Mouse (Mus musculus) testis, adult 2 months (tissue): ENCODE data around the gene Arhgef11. TPM values are rescaled to one million over a fixed set of nuclear protein-coding genes. Genes with fewer than 3 reads are reported as not detected.

Experiments
- H3K27ac ChIP-seq: fragments of 200-500 bp; 2 replicates; pipeline ENCODE4 v1.5.1; 2012; ENCODE audit warnings: low read depth, low read length; ENCODE audit not compliant: control insufficient read depth, insufficient read depth
- H3K27me3 ChIP-seq: fragments of 200-500 bp; 2 replicates; pipeline ENCODE4 v1.6.1; 2012; ENCODE audit warnings: mild to moderate bottlenecking, low read length, moderate library complexity; ENCODE audit not compliant: control insufficient read depth, insufficient read depth
- H3K36me3 ChIP-seq: fragments of 200-500 bp; 2 replicates; pipeline ENCODE4 v1.6.1; 2012; ENCODE audit warnings: mild to moderate bottlenecking, low read length; ENCODE audit not compliant: control insufficient read depth, insufficient read depth
- H3K4me1 ChIP-seq: fragments of 200-500 bp; 2 replicates; pipeline ENCODE4 v1.6.1; 2012; ENCODE audit warnings: low read length; ENCODE audit not compliant: control insufficient read depth, insufficient read depth
- H3K4me3 ChIP-seq: fragments of 200-500 bp; 2 replicates; pipeline ENCODE4 v1.5.1; 2012; ENCODE audit warnings: low read depth, mild to moderate bottlenecking, low read length, moderate library complexity, mixed read lengths; ENCODE audit not compliant: control insufficient read depth
- CTCF ChIP-seq: fragments of 200-500 bp; IDR thresholded peaks from 2 replicates; pipeline ENCODE4 v1.5.1; 2012; ENCODE audit warnings: low read depth, mild to moderate bottlenecking, inconsistent platforms, low read length, moderate library complexity; ENCODE audit not compliant: control insufficient read depth, insufficient read depth, insufficient replicate concordance
- POLR2A ChIP-seq: fragments of 200-500 bp; IDR thresholded peaks from 2 replicates; pipeline ENCODE4 v1.6.1; 2012; ENCODE audit warnings: low read depth, mild to moderate bottlenecking, inconsistent platforms, low read length, moderate library complexity; ENCODE audit not compliant: control insufficient read depth
- polyA plus RNA-seq: library from polyadenylated mRNA; depleted of rRNA; stranded (reverse); fragments of >200 nt; gene quantifications from 2 replicates; pipeline ENCODE4 v1.2.3, GENCODE M21; 2012

Gene Arhgef11
- polyA plus RNA-seq, 1 experiment: 17.5 TPM

DNA sequence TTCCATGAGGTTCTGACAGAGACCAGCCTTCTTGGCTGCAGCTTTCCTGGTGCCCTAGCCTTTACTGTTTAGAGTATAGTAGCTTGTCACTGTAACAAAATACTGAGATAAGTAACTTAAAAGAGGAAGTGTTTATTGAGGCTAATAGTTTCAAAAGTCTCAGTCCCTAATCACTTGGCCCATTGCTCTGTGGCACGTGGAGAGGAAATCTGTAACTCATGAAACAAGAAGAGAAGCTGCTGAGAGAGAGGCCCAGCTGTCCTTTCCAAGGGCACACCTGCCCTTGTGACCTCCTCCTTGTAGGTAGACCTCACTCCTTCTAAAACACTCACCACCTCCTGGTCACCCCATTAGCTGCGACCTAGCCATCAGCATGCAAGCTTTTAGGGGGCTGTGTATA lies 101.2 kb downstream of the Arhgef11 start:
- Histone ChIP-seq H3K27ac (no peak overlapping the region), H3K4me1 (no peaks in the 10 kb centered on the region), H3K27me3 (no peaks in the 10 kb centered on the region), H3K36me3 (peaks cover 12% of the 10 kb centered on the region), H3K4me3 (no peak overlapping the region)
- TF ChIP-seq CTCF: no peak
- no peak for TF ChIP-seq POLR2A

GRCm38 (mm10) chr3:87724556-87724955 lies 107.2 kb downstream of the Arhgef11 start:
- Histone ChIP-seq H3K36me3 (peaks cover 12% of the 10 kb centered on the region), H3K27me3 (no peaks in the 10 kb centered on the region), H3K4me3 (peak overlapping the region; percentile 77), H3K4me1 (no peaks in the 10 kb centered on the region), H3K27ac (no peak overlapping the region)
- TF ChIP-seq POLR2A (no peak), CTCF (no peak)

- no peak overlapping the region for H3K27ac ChIP-seq
- H3K4me3 ChIP-seq: peak overlapping the region; percentile 77; the same call in 1 of the 2 replicates
- peaks cover 12% of the 10 kb centered on the region for H3K36me3 ChIP-seq
- TF ChIP-seq POLR2A (no peak), CTCF (no peak)
- no peaks in the 10 kb centered on the region for H3K4me1 ChIP-seq
- no peaks in the 10 kb centered on the region for H3K27me3 ChIP-seq
These were observed 108.2 kb downstream of the Arhgef11 start for GRCm38 (mm10) chr3:87725396-87726160.

GRCm38 (mm10) chr3:87726191-87726590 lies 108.8 kb downstream of the Arhgef11 start:
- Histone ChIP-seq H3K27me3 (no peaks in the 10 kb centered on the region), H3K36me3 (peaks cover 11% of the 10 kb centered on the region), H3K27ac (no peak overlapping the region), H3K4me3 (no peak overlapping the region), H3K4me1 (no peaks in the 10 kb centered on the region)
- TF ChIP-seq POLR2A (no peak), CTCF (no peak)

- Histone ChIP-seq H3K4me1 (no peaks in the 10 kb centered on the region), H3K27me3 (no peaks in the 10 kb centered on the region), H3K27ac (no peak overlapping the region), H3K4me3 (no peak overlapping the region), H3K36me3 (peaks cover 10% of the 10 kb centered on the region)
- TF ChIP-seq CTCF: no peak
- no peak for TF ChIP-seq POLR2A
These were observed 111.3 kb downstream of the Arhgef11 start for GRCm38 (mm10) chr3:87728696-87729095.

DNA sequence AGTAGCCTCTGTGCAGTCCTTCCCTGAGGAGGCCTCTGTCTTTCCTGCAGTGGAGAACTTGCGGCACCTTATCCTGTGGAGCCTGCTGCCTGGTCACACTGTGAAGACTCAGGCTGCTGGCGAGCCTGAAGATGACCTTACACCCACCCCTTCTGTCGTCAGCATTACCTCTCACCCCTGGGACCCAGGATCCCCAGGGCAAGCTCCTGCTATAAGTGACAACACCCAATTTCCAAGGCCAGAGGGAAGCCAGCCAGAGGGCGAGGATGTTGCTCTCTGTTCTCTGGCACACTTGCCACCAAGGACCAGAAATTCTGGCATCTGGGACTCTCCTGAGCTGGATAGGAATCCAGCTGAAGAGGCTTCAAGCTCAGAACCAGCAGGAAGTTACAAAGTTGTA lies 115.7 kb downstream of the Arhgef11 start:
- Histone ChIP-seq H3K36me3 (peaks cover 2% of the 10 kb centered on the region; the same call in 1 of the 2 replicates), H3K4me3 (no peak overlapping the region), H3K27ac (no peak overlapping the region), H3K4me1 (no peaks in the 10 kb centered on the region), H3K27me3 (no peaks in the 10 kb centered on the region)
- TF ChIP-seq CTCF (no peak), POLR2A (no peak)

GRCm38 (mm10) chr3:87733984-87734761 lies 116.8 kb downstream of the Arhgef11 start:
- Histone ChIP-seq H3K36me3 (peaks cover under 1% of the 10 kb centered on the region; the same call in 1 of the 2 replicates), H3K27me3 (no peaks in the 10 kb centered on the region), H3K4me1 (no peaks in the 10 kb centered on the region), H3K27ac (no peak overlapping the region), H3K4me3 (no peak overlapping the region)
- no peak for TF ChIP-seq POLR2A
- no peak for TF ChIP-seq CTCF
